Mouse (Mus musculus): ENCODE results near the gene Hist1h3g. TPM values are rescaled to one million over a fixed set of nuclear protein-coding genes. Genes with fewer than 3 reads are reported as not detected.

Gene Hist1h3g
- polyA plus RNA-seq, 1 experiment from 2014 or later: 8.3 TPM

DNA sequence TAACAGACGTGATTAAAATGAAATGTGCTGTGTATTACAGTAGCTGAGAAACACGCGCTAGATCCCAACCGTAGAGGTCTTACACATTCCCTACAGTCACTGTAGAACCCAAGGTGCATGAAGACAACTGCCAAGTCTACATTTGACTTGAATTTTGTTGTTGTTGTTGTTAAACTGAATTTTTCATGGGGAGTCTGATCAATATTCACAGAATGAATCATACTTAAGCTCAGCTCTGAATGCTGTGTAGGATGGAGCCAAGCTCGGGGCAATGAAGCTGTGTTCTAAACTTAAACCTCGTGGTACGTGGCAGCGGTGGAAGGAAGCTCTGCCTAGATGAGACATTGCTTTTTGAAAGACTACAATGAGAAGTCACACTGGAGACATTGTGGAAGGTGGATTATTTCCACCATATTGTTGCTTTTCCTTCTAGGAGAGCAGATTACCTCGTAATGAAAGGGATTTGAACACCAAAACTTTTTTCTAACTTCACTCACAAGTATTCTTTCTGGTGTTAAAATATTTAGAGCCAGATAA lies 33.1 kb upstream of the Hist1h3g start:
- Histone ChIP-seq H3K4me1 (peaks cover 22% of the 10 kb centered on the region), H3K9ac (no peak overlapping the region), H3K4me2 (peak overlapping the region; percentile 38), H3K9me3 (no peaks in the 10 kb centered on the region), H3K4me3 (replicated peaks) (peak overlapping the region; percentile 2; the same call in 1 of the 2 replicates), H3K27me3 (peaks cover 9% of the 10 kb centered on the region), H3K27ac (no peak overlapping the region), H3K36me3 (replicated peaks) (no peaks in the 10 kb centered on the region)
- ATAC-seq (ENCODE audit: low FRiP score): no peak
- 28% methylated on average over 9 of the region's 9 CpGs for WGBS

DNA sequence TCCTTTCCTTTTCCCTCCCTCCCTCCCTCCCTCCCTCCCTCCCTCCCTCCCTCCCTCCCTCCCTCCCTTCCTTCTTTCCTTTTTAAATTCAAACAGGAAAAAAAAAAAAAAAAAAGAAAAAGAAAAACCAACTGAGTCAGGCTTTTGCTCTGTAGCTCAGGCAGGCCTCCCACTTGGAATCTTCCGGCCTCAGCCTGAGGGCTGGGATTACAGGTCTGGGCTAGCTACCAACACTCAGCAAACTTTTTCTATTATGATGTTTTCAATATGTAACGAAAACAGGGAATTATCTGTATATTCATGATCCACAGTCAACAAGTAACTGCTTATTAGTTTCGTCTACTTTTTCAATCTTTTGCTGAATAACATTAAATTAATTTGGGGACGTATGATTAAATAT lies 32.3 kb upstream of the Hist1h3g start:
- Histone ChIP-seq H3K9ac (no peak overlapping the region), H3K4me1 (peaks cover 22% of the 10 kb centered on the region), H3K9me3 (no peaks in the 10 kb centered on the region), H3K27me3 (peaks cover 6% of the 10 kb centered on the region), H3K27ac (no peak overlapping the region), H3K4me3 (replicated peaks) (no peak overlapping the region), H3K36me3 (replicated peaks) (no peaks in the 10 kb centered on the region), H3K4me2 (no peak overlapping the region)
- 30% methylated on average over 4 of the region's 4 CpGs for WGBS
- ATAC-seq (ENCODE audit: low FRiP score): no peak

DNA sequence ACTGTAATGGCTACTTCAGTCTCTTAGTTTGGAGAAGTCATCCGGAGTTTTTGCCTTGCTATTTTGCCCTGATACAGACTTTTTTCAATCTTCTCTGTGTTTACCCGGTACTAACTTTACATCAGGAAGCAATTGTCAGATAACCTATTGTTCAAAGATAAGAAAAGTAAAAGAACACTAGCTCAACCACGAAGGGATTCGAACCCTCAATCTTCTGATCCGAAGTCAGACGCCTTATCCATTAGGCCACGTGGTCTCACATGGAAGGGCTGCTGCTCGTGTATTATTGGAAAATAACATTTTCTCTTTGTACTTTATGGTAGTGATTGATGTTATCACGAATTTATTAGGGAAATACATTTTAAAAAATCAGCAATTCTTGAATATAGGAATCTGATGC lies 31.4 kb upstream of the Hist1h3g start:
- Histone ChIP-seq H3K36me3 (replicated peaks) (no peaks in the 10 kb centered on the region), H3K27ac (no peak overlapping the region), H3K27me3 (peaks cover 2% of the 10 kb centered on the region), H3K9ac (no peak overlapping the region), H3K4me3 (replicated peaks) (no peak overlapping the region), H3K4me1 (peaks cover 14% of the 10 kb centered on the region), H3K4me2 (0 out of 2 replicates have a peak overlapping the region, but pooled peaks have one; percentile 19), H3K9me3 (no peaks in the 10 kb centered on the region)
- 1% methylated on average over 9 of the region's 9 CpGs for WGBS
- no peak for ATAC-seq (ENCODE audit: low FRiP score)

DNA sequence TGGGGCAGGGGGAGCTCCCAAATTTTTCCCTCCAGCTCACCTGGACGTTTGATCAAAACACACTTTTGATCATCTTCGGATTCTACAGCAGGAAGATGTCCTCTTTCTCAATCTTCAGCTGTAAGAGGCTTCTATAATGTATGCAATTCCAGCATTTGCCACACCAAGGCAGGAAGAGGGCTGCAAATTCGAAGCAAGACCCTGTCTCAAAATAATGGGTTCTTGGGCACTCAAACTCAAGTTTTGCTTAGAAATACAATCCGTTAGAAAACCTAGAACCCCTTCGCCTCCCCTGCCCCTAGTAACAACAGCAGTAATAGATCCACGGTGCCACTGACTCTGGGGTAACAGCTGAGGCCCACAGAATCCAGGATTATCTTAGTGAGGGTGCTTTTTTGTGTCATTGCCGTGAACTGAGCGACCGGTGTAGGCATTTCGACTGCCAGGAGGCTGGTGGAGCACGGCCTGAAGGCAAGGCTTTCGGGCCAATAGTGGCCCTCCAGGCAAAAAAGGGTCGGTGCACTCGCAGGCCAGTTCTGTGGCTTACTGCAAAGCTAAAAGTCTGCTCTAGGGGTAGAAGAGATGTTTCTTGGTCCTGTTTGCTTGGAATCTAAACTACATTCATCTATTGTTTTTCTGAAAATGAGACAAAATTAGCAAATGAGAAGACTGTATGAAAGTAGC lies 29.4 kb upstream of the Hist1h3g start:
- Histone ChIP-seq H3K27ac (0 out of 2 replicates have a peak overlapping the region, but pooled peaks have one; percentile 36), H3K9ac (peak overlapping the region; percentile 27), H3K4me1 (peaks cover 13% of the 10 kb centered on the region), H3K4me3 (replicated peaks) (peak overlapping the region; percentile 23), H3K4me2 (peak overlapping the region; percentile 47), H3K27me3 (peaks cover 3% of the 10 kb centered on the region; the same call in 1 of the 2 replicates), H3K9me3 (no peaks in the 10 kb centered on the region), H3K36me3 (replicated peaks) (no peaks in the 10 kb centered on the region)
- ATAC-seq (ENCODE audit: low FRiP score): no peak
- 3% methylated on average over 14 of the region's 14 CpGs for WGBS

DNA sequence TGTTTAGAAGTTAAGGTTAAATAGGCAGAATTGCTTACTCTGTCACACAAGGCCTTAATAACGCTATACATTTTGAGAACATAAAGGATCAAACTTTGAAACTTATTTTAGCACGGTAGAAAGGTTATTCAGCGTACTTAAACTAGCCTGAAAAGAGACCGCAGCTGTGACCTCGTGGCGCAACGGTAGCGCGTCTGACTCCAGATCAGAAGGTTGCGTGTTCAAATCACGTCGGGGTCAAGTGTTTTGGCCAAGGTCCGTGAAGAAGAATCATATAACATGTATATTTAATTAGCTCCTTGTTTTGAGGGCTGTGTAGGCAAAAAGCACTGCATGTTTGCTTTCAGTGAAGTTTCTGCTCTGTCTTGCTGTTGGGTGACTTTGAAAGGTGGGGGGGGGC lies 28.9 kb upstream of the Hist1h3g start:
- Histone ChIP-seq H3K27ac (no peak overlapping the region), H3K9ac (no peak overlapping the region), H3K9me3 (no peaks in the 10 kb centered on the region), H3K4me1 (peaks cover 13% of the 10 kb centered on the region), H3K4me2 (peak overlapping the region; percentile 47), H3K4me3 (replicated peaks) (peak overlapping the region; percentile 23), H3K36me3 (replicated peaks) (no peaks in the 10 kb centered on the region), H3K27me3 (peaks cover 3% of the 10 kb centered on the region; the same call in 1 of the 2 replicates)
- 0 out of 2 replicates have a peak, but pooled peaks have one; percentile 23 for ATAC-seq (ENCODE audit: low FRiP score)
- 2% methylated on average over 13 of the region's 13 CpGs for WGBS

DNA sequence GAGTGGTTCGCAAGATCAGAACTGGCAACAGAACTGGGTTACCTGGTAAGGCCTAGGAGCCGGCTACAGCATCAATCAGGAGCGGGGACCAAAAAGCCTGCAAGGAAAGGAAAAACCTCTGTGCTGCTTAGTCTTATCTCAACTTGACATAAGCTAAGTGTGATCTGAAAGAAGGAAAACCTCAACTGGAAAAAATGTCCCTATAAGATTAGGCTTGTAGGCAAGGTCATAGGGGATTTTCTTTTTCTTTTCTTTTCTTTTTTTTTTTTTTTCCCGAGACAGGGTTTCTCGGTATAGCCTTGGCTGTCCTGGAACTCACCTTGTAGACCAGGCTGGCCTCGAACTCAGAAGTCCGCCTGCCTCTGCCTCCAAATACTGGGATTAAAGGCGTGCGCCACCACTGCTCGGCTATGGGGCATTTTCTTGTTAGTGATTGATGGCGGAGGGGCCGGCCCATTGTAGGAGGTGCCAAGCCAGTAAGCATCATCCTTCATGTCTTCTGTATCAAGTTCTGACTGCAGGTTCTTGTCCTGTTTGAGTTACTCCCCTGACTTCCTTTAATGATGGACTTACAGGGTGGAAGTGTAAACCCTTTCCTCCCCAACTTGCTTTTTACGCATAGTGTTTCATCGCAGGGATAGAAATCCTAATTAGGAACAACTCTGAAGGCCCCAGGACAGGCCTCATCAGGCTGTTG lies 28.3 kb upstream of the Hist1h3g start:
- no peaks in the 10 kb centered on the region for H3K9me3 ChIP-seq
- peaks cover 3% of the 10 kb centered on the region; the same call in 1 of the 2 replicates for H3K27me3 ChIP-seq
- peaks cover 13% of the 10 kb centered on the region for H3K4me1 ChIP-seq
- no peak overlapping the region for H3K27ac ChIP-seq
- WGBS: 14% methylated on average over 14 of the region's 14 CpGs
- no peak for ATAC-seq (ENCODE audit: low FRiP score)
- H3K36me3 ChIP-seq (replicated peaks): no peaks in the 10 kb centered on the region
- H3K4me2 ChIP-seq: no peak overlapping the region; the same call in 1 of the 2 replicates
- H3K4me3 ChIP-seq (replicated peaks): no peak overlapping the region
- H3K9ac ChIP-seq: no peak overlapping the region

DNA sequence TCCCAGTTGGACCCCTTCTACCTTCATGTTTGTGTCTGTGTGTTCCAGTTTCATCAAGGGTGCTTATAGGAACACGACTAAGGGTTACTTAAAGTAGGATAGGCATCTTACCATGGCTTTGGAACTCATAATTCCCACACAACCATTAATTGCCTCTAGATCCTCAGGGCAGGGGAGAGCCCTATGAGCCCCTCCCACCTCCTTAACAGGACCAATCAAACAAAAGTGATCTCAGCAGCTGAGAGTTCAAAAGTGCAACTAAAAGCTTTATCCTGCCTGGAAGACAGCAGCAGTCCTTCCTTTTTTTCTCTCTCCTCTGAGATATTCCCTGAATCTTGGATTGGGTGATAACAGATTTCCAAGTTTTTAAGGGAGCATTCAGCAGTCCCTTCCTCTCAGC lies 25.1 kb upstream of the Hist1h3g start:
- Histone ChIP-seq H3K9me3 (no peaks in the 10 kb centered on the region), H3K27me3 (peaks cover 3% of the 10 kb centered on the region; the same call in 1 of the 2 replicates), H3K36me3 (replicated peaks) (no peaks in the 10 kb centered on the region), H3K4me3 (replicated peaks) (no peak overlapping the region), H3K27ac (no peak overlapping the region), H3K4me2 (no peak overlapping the region), H3K4me1 (peaks cover 11% of the 10 kb centered on the region), H3K9ac (no peak overlapping the region)
- no peak for ATAC-seq (ENCODE audit: low FRiP score)
- WGBS: 17% methylated on average over 1 of the region's 1 CpGs

DNA sequence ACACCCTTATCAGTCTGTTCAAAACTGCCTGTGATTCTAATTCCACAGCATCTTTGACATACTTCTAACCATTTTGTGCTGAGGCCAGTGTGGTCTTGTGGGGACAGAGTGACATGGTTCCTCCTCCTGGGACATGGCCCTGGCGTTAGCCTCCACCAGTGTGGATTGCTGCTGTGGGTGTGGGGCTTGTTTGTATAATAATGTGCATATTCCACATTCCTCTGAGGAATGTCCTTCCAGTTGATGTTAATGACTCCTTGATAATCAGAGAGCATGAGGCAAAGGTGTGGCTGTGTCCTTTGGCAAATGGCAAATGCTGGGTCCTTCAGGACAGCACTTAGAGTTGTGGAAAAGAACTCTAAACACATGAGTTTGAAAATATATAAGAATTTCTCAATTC lies 21.7 kb upstream of the Hist1h3g start:
- no peak overlapping the region for H3K9ac ChIP-seq
- H3K27me3 ChIP-seq: 0 out of 2 replicates have a peak, but pooled peaks cover 3% of the 10 kb centered on the region
- no peak overlapping the region for H3K27ac ChIP-seq
- H3K4me1 ChIP-seq: peaks cover 4% of the 10 kb centered on the region; the same call in 1 of the 2 replicates
- WGBS: 88% methylated on average over 1 of the region's 1 CpGs
- no peak for ATAC-seq (ENCODE audit: low FRiP score)
- no peaks in the 10 kb centered on the region for H3K36me3 ChIP-seq (replicated peaks)
- no peak overlapping the region for H3K4me2 ChIP-seq
- no peak overlapping the region for H3K4me3 ChIP-seq (replicated peaks)
- no peaks in the 10 kb centered on the region for H3K9me3 ChIP-seq

DNA sequence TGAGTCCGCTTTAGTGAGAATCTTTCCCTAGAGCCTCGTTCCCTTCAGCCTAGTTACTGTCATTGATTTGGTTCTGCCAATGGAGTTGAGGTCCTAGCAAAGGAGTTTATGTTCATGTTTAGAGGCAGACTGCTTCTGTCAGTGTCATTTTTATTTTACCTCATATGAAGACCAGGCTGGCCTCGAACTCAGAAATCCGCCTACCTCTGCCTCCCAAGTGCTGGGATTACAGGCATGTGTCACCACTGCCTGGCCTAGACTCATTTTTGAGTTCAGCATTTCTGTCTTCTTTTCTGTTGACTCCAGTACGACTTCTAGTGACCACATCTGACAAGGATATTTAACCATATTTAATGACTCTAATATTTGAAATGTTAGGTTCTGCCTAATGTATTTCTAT lies 19.9 kb upstream of the Hist1h3g start:
- Histone ChIP-seq H3K4me2 (no peak overlapping the region), H3K4me1 (peaks cover 4% of the 10 kb centered on the region; the same call in 1 of the 2 replicates), H3K27me3 (no peaks in the 10 kb centered on the region), H3K36me3 (replicated peaks) (no peaks in the 10 kb centered on the region), H3K27ac (no peak overlapping the region), H3K9me3 (no peaks in the 10 kb centered on the region), H3K4me3 (replicated peaks) (no peak overlapping the region), H3K9ac (no peak overlapping the region)
- WGBS: 69% methylated on average over 5 of the region's 5 CpGs
- ATAC-seq (ENCODE audit: low FRiP score): no peak

DNA sequence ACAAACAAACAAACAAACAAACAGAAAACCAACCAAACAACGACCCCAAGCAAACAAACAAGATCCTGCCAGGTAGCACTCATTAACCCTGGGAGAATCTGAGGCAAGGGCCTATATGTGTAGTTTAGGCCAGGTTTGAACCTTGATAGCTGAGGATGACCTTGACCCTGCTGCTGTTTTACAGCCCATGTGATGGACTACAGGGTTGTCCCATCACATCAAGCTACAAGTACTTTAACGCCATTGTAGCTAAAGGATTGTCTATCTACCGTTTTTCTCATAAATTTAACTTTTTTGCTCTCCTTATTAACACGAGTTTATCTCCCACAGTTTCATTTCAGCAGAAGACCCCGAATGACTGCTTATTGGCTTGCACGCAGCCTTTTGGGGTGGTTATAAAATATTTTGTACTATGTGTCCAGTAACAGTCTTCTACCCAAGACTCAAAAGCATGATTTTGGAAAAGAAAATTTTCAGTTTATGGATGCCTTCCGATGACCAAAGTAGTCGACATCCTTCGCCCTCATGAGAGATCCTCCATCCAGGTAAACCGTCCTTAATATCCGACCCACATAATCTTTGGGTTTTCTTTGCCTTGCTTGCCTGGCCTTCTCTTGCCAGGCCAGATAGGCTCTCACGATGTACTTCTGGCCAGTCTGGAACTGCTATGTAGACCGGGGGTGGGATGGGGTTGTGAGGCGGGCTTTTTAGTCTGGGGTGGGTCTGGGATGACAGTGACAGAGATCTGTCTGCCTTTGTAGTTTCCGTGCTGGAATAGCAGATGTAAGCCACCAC lies 19.2 kb upstream of the Hist1h3g start:
- Histone ChIP-seq H3K4me1 (peaks cover 4% of the 10 kb centered on the region; the same call in 1 of the 2 replicates), H3K4me2 (peak overlapping the region; percentile 57), H3K27ac (no peak overlapping the region), H3K9me3 (no peaks in the 10 kb centered on the region), H3K9ac (peak overlapping the region; percentile 56), H3K36me3 (replicated peaks) (no peaks in the 10 kb centered on the region), H3K4me3 (replicated peaks) (peak overlapping the region; percentile 40), H3K27me3 (no peaks in the 10 kb centered on the region)
- ATAC-seq (ENCODE audit: low FRiP score): no peak
- WGBS: 55% methylated on average over 15 of the region's 15 CpGs

DNA sequence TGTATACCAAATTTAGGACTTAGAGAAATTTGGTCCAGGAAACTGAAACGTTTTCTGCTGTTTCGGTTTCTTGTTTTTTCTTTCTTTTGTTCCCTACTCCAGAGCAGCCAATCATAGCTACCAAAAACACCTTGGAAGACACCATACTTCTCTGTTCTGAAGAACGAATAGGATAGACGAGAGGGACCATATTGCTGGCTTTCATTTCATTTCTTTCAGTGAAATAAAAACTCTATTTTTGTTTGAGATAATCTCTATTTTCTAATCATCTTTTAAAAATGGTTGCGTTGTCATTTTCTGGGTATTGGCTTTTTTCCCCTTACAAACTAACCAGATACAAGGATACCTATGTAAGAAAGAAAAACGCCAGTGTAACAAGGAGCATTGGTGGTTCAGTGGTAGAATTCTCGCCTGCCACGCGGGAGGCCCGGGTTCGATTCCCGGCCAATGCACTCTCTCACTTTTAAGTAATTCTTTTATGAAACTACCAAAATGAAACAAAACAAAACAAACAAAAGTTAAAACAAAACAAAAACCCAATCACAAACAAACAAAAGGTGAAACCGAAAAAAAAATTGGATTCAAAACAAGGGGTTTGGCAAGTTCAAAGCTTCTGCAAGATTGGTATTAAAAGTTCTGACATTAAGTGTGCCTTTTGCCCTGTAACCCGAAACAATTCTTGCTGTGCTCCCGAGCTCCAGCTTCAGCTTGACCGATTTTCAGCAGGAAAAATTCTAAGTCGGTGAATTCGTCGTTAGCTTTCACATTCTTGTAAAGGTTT lies 18.2 kb upstream of the Hist1h3g start:
- peak overlapping the region; percentile 40 for H3K4me3 ChIP-seq (replicated peaks)
- H3K9ac ChIP-seq: 0 out of 2 replicates have a peak overlapping the region, but pooled peaks have one; percentile 33
- 0 out of 2 replicates have a peak overlapping the region, but pooled peaks have one; percentile 61 for H3K27ac ChIP-seq
- peak overlapping the region; percentile 55 for H3K4me2 ChIP-seq
- WGBS: under 1% methylated on average over 19 of the region's 19 CpGs
- no peaks in the 10 kb centered on the region for H3K27me3 ChIP-seq
- ATAC-seq (ENCODE audit: low FRiP score): peak; percentile 66
- H3K4me1 ChIP-seq: peaks cover 4% of the 10 kb centered on the region; the same call in 1 of the 2 replicates
- H3K36me3 ChIP-seq (replicated peaks): no peaks in the 10 kb centered on the region
- no peaks in the 10 kb centered on the region for H3K9me3 ChIP-seq
